ENCODE assay signal across 8 mouse cellular contexts in genomic region chr9:40757685-40758270, GRCm38 (mm10). TPM values are rescaled to one million over a fixed set of nuclear protein-coding genes. Genes with fewer than 3 reads are reported as not detected.
DNase-seq lines count a peak whose midpoint lies in the region; ATAC-seq lines count a peak whose summit lies in the region.

No protein-coding gene starts in this region.

- peak overlapping the region; percentile 27; the same call in 1 of the 2 replicates for H3K9ac ChIP-seq in intestine, embryonic 16.5 days (ENCODE audit: low read depth, low read length)

- no peaks in the 10 kb centered on the region for H3K27me3 ChIP-seq in intestine, embryonic 16.5 days (replicated peaks; ENCODE audit: control insufficient read depth, insufficient read depth, low read length)

- WGBS in intestine, embryonic 16.5 days = 8% methylated on average over 22 of the region's 22 CpGs

- peak overlapping the region; percentile 55 for H3K4me2 ChIP-seq in intestine, embryonic 16.5 days (ENCODE audit: low read depth, low read length)

- DNase-seq in adrenal gland, postnatal 10 days = peak; percentile 74
- peak; percentile 86 for DNase-seq in embryo, embryonic 11 days
- DNase-seq in left cerebral cortex, postnatal 25 days (ENCODE audit: low spot score in 2 of 2) = peak; percentile 86 to 97
- DNase-seq in right cerebral cortex, postnatal 14 days = peak; percentile 75

- intact Hi-C loops in left cerebral cortex, postnatal 25 days (cut with DNase I) = loop anchor here (2.0 to 10.0 kb wide), 5 partner anchors 43 to 423 kb away; partner anchors contain the start of gene Hspa8

- no peaks in the 10 kb centered on the region for H3K36me3 ChIP-seq in intestine, embryonic 16.5 days (ENCODE audit: control insufficient read depth, insufficient read depth, low read length)

- peak; percentile 85 for ATAC-seq in granulocyte monocyte progenitor cell, adult 5-6 weeks (replicated peaks; ENCODE audit: poor library complexity, severe bottlenecking)
- peak; percentile 93 for ATAC-seq in intestine, embryonic 16.5 days
- peak; percentile 96 for ATAC-seq in megakaryocyte-erythroid progenitor cell, adult 5-6 weeks (replicated peaks; ENCODE audit: low FRiP score, low TSS enrichment, poor library complexity, severe bottlenecking)
- no peak for ATAC-seq in erythroid progenitor cell, adult 5-6 weeks (replicated peaks; ENCODE audit: low FRiP score, poor library complexity, severe bottlenecking)

- H3K4me1 ChIP-seq in intestine, embryonic 16.5 days (ENCODE audit: control insufficient read depth, insufficient read depth, low read length) = peaks cover 16% of the 10 kb centered on the region

- peak overlapping the region; percentile 35 for H3K4me3 ChIP-seq in intestine, embryonic 16.5 days (ENCODE audit: low read length)

- no peaks in the 10 kb centered on the region for H3K9me3 ChIP-seq in intestine, embryonic 16.5 days (ENCODE audit: control insufficient read depth, low read length)

- peak overlapping the region; percentile 40 for H3K27ac ChIP-seq in intestine, embryonic 16.5 days (ENCODE audit: low read length)

RNA-seq across cellular contexts. Expression of gene Hspa8, which starts 43.0 kb away (rescaled TPM):
- total RNA-seq in adrenal gland, postnatal 10 days (2021) = 1,000 to 10,000 TPM; 1,152 to 1,293 TPM
- 2,268 and 2,405 TPM in 2 replicates for total RNA-seq in granulocyte monocyte progenitor cell, adult 5-6 weeks (2014; fragmentation: Nextera tagmentation)
- total RNA-seq in granulocyte monocyte progenitor cell, adult 5-6 weeks (2017) = 4,273 and 4,449 TPM in 2 replicates
- 2,348 and 2,439 TPM in 2 replicates for polyA plus RNA-seq in intestine, embryonic 16.5 days (2015; fragmentation: Nextera tagmentation; extraction: Ambion mirVana)
- total RNA-seq in left cerebral cortex, postnatal 25 days (2021) = 1,000 to 10,000 TPM; 2,412 to 2,535 TPM
- total RNA-seq in megakaryocyte-erythroid progenitor cell, adult 5-6 weeks (2014; fragmentation: Nextera tagmentation) = 3,454 and 3,626 TPM in 2 replicates
- 5,878 and 7,940 TPM in 2 replicates for total RNA-seq in megakaryocyte-erythroid progenitor cell, adult 5-6 weeks (2017)
- 753 and 884 TPM in 2 replicates for total RNA-seq in erythroid progenitor cell, adult 5-6 weeks (2015; ENCODE audit: low replicate concordance)
- 686 and 716 TPM in 2 replicates for total RNA-seq in erythroid progenitor cell, adult 5-6 weeks (2017; ENCODE audit: low replicate concordance)
